Mouse (Mus musculus): ENCODE results near the gene Myo1c.
"Not testable (repeated sequence)": the region's sequence is repeated elsewhere in the genome, so short reads cannot be mapped to it uniquely, and the experiment has no call there.

The Myo1c gene

DNA sequence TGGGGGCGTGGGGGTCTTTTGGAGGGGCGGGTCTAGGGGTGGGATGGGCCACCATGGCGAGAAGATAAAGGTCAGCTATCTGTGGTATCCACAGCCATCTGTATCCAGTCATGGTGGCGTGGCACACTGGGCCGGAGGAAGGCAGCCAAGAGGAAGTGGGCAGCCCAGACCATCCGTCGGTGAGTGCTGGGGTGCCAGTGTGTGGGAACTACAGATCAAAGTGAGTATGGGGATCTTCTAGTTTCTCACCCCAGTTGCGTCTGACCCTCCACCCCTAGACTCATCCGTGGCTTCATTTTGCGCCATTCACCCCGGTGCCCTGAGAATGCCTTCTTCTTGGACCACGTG is 19.5 kb downstream of the Myo1c start:
- no peak for DNase-seq

DNA sequence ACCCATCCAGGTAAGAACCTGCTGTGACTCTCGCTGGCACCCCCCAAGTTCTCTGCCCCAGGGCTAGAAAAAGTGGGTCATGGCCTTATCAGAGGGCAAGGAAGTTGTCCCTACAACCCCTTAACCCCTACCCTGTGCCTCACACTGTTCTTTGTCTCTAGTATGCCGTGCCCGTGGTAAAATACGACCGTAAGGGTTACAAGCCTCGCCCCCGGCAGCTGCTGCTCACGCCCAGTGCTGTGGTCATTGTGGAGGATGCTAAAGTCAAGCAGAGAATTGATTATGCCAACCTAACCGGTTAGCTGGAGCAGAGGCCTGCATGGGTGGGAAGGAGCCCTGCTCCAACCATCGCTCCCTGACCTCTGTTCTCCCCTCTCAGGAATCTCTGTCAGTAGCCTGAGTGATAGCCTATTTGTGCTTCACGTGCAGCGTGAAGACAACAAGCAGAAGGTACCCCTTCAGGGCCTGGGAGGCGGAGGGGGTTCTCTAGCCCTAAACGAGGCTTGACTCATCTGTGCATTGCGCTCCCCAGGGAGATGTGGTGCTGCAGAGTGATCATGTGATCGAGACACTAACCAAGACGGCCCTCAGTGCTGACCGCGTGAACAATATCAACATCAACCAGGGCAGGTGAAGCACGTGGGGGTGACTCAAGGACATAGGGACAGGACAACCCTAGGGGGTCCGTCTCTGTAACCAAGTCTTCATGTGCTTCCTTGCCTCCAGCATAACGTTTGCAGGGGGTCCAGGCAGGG is 21.3 kb downstream of the Myo1c start:
- no peak for DNase-seq

DNA sequence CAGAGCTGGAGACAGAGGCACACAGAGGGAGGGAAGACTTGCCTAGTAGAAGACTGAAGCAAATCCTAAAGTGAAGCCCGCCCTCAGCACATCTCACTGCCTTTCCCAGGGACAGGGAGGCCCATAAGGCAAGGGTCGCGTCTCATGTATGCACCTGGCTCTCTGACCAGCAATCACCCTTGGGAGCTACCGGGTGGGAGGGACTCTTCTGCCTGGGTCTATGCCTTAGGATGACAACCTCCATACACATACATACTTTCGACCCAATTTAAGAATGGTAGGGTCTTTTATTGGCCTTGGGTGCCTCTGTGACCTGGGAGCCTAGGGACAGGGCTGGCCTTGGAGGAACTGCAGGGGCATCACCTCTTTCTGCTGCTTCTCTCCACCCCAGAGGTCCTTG is 23.1 kb downstream of the Myo1c start:
- DNase-seq, result no peak

DNA sequence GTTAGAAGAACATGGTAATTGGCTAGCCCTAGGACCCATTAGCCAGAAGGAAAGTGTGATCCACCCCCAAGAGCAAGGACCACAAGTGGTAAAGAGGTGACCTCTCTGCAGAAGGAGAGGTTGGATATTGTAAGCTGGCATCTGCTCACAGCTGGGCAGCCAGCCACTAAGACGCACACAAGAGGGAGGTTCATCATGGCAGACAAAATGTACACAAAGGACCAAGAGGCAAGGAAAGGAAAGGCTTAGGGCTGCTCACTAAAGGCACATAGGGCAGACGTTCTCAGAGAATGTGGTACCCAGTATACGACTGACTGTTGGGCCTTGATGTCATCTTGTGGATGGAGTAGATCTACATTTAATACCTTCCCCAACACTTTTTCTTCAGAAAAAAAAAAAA is 24.6 kb downstream of the Myo1c start:
- DNase-seq, result no peak

DNA sequence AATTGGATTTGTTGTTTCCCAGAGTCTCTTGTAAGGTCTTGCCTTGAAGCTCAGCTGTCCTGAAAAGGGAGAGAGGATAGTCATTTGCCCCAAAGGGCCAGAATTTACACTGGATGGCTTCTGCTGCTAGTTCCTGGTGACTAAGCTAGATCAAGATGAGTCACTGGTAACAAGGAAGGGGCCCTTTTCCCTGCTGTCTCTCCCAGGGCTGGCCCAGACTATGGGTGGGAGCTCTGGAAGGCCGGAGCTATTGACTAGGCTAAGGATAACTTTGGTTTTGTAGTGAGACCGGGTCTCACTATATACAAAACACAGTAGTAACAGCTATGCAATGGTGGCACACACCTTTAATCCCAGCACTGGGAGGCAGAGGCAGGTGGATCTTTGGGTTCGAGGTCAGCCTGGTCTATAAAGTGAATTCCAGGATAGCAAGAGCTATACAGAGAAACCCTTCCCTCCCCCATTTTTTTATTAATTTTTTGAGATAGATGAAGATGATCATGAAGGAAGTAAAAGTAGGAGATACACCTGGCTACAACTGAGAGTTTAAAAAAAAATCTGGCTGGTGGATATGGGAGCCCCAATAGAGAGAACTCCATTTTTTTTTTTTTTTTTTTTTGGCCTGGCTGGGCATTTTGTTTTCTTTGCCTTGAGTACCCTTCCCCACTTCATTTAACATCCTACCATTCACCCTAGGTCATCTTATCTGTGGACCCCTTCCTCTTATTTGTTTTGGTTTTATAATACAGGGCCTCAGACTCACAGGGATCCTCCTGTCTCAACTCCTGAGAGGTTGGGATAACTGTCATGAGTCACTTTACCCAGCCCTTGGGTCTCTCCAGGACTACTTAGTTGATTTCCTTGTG is 27.8 kb downstream of the Myo1c start:
- peak; percentile 33 for DNase-seq

DNA sequence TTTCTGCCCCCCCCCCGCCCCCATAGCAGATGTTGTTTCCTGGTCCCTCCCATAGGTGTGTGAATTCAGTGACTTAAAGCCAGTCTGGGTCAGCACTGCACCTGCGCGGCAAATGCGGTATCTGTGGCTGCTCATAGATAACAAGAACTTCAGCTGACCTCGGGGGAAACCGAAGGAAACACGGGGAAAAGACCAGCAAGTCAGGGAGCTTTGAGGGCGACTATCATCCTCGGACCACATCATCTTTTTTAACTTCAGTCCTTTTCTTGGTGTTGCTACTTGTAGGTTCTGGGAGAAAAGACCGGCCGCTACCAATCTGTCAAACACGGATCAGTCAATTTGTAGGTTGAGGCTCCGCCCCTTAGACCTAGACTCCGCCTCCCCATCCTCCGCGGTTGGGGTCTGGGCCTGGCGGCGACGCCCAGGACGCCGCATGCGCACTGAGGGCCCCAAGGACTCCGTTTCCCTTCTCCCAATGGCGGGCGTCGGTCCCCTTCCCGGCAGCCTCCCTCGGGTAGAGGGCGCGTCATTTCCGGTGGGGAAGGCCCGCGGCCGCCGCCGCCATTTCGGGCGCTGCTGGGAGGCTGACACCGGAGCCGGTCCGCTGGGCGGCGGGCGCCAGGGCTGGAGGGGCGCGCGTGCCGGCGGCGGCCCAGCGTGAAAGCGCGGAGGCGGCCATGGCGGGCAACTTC is 28.6 kb downstream of the Myo1c start, which contains the start of gene Crk:
Gene Crk (plus strand): TSS at position 513 of the 692 bp plus-strand sequence.
- peak; percentile 99 for DNase-seq

DNA sequence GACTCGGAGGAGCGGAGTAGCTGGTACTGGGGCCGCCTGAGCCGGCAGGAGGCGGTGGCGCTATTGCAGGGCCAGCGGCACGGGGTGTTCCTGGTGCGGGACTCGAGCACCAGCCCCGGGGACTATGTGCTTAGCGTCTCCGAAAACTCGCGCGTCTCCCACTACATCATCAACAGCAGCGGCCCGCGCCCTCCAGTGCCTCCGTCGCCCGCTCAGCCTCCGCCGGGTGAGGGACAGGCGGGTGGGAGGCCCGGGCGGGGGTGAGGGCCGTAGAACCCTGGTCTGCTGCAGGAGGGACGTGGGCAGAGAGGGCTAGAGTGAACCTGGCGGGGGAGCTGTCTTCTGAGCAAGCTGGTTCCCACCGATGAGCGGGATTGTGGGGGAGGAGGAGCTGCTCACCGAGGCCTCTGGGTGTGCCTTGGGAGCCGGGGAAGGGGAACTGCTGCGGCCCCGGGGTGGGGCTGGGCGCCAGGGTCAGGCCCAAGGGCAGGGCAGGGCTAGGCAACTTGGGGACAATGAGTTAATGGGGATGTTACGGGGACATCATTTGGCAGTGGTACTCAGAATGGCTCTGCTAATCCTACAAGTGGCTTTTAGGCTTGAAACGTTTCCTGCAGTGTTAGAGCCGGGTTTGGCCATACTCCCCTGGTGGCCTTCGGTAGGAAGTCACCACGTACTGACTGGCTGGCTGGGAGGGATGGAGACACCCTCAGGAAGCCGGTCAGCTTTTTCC is 29.3 kb downstream of the Myo1c start:
- peak; percentile 76 for DNase-seq

DNA sequence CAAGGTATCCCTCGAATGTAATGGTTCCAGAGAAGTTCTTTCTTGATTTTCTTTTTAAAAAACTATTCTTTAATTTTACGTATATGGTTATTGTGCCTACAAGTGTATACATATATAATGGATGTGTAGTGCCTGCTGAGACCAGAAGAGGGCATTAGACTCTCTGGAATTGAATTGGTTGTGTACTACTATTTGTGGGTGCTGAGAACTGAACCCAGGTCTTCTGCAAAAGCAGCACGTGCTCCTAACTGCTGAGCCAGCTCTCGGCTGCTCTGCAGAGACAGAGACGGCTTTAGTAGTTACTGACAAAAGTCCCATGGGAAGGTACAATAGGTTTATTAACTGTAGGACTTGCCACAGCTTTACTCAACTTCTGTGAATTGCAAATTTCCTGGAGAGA is 34.2 kb downstream of the Myo1c start:
- DNase-seq, result no peak

DNA sequence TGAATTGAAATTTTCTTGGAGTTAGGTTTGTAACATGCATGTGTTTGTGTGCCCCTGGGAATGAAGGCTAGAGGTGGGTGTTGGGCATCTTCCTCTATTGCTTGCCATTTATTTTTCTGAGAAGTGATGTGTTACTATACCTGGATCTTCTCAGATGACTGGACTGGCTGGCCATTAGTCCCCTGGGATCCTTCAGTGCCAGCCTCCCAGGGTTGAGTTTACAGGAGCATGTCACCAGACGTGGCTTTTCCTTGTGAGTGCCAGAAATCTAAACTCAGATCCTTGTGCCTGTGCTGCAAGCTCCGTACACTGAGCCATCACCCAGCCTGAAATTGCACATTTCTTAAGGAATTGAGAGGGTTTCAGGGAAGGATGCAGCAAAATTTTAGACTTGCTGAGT is 34.7 kb downstream of the Myo1c start:
- no peak for DNase-seq

DNA sequence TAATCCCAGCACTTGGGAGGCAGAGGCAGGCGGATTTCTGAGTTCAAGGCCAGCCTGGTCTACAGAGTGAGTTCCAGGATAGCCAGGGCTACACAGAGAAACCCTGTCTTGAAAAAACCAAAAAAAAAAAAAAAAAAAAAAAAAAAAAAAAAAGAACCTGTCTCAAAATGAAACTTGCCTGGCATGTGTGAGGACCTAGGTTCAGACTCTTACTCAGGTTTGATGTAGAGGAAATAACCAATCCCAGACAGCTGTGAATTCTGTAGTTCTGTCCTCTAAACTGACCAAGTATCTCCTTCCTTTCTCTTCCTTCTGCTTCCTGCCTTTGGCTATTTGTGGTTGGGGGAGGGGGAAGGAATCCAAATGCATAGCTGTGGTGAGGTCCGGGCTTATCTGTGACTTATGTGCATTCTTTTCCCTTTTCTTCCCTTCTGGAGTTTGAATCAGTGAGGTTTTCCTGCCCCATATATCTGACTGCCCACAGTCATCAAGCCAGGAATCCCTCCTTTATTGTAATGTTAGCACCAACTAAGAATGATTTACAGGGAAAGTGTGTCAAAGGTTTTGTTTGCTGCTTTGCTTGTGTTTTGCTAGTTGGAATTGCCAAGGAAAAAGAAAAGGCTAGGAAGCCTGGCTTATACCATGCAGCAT is 37.2 kb downstream of the Myo1c start:
- no peak for DNase-seq

DNA sequence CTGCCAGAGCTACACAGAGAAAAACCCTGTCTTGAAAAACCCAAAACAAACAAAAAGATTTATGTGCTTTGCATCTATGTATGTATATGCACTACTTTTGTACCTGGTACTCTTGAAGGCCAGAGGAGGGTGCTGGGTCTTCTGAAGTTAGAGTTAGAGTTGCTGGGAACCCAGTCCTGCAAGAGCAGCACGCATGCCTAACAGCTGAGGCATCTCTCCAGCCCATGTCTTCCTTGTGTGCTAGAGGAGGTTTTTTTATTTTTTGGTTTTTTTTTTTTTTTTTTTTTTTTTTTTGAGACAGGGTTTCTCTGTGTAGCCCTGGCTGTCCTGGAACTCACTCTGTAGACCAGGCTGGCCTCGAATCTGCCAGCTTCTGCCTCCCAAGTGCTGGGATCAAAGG is 37.8 kb downstream of the Myo1c start:
- DNase-seq, result no peak

DNA sequence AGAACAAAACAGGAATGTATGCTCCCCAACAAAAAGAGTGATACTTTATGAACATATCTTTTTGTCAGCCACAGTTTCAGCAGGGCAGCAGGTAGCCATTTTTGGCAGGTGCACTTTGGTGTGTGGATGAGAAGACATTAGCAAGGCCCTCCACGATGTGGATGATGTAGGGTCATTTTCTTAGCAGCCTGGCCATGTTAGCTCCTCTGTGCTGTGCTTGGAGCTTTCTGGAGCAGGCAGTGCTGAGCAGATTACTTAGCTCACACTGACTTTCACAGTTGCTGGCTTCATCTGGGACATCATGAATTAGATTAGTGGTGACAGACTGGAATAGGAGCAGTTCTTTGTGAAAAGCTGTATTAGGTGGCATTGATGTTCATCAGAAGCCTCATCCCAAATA is 39.7 kb downstream of the Myo1c start:
- DNase-seq, result no peak

DNA sequence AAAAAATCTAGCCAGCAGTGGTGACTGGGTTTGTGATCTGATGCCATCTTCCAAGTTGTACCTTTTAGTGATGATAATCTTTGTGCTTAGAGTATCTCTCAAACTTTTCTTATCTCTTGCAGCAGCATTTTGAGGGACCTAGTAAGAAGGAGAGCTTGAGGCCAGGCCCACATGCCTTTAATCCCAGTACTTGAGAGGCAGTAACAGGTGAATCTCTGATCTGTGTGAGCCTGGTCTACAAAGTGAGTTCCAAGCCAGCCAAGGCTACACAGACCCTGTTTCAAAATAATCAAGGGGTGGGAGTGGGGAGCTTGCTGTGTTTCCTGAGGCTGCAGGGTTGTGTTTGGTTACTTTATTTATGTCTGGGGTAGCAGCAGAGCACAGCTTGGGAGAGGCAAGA is 40.7 kb downstream of the Myo1c start:
- DNase-seq, result no peak

DNA sequence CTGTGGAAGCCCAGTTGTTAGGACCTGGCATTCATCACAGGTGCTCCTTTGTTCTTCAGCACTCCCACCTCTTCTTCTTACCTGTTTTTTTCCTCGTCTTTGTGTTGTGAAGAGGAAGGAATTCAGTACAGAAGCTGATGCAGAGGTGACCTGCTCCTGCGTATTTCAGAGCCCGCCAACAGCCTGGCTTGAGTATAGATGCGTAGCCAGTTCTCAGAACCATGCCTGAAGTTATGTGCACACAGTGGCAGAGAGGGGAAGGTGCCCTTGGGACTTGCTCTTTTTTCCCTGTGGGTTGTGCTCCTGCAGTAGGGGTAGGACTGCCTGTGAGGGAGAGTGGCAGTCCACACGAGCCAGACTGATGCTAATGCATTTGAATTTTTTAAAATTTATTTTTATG is 43.3 kb downstream of the Myo1c start:
- DNase-seq, result no peak

DNA sequence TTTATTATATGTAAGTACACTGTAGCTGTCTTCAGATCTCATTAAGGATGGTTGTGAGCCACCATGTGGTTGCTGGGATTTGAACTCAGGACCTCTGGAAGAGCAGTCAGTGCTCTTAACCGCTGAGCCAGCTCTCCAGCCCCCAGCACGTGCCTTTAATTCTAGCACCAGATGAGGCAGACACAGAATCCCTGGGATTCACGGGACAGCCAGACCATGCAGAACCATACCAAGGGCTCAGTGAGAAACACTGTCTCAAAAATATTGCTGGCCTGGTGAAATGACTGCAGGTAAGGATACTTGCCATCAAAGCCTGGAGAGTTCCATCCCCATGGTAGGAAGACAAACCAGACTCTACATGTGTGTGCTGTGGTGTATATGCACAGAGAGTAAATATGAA is 47.2 kb downstream of the Myo1c start:
- not testable (repeated sequence) for DNase-seq

DNA sequence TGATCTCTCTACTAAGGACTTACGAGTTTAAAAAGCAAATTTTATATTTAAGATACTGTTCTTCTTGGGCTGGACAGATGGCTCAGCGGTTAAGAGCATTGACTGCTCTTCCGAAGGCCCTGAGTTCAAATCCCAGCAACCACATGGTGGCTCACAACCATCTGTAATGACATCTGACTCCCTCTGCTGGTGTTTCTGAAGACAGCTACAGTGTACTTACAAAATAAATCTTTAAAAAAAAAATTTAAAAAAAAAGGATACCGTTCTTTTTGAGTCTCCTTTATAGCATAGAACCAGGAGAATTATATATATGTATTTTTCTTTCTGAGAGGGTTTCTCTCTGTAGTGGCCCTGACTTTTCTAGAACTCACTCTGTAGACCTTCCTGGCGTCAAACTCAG is 50.3 kb downstream of the Myo1c start:
- no peak for DNase-seq

DNA sequence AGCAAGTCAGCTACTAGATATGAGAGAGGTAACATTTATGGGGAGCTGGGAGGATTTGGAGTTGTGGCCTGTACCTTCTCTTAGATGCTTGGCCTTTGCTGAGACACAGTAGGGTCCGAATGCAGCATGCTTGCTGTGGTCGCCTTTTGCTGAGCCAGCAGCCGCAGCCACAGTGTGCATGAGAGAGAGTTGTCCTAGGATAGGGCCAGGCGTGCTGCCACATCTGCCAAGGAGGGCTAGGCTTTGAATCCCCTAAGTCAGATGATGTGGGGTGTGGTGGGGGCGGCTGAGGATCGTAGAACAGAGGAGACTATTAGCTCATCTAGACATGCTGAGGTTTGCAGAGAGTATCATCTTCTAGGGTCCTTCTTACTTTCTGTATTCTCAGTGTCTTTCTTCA is 52.5 kb downstream of the Myo1c start:
- DNase-seq, result no peak

DNA sequence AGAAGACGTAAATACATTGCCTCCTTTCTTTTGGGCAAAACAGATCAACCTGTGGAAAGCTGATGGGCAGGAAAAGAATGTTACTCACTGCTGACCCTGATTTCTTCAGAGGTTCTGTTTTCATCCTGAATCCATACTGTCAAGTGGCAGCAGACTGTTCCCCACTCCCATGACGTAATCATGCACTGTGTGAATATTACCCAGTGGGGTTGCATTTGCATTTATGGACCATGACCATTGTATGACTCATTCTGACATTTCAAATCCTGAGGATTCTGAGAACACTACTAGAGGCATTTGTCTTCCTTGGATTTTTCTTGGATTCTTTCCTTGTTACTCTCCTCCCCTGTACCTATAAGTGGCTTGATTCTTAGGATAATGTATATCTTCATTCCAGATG is 53.4 kb downstream of the Myo1c start:
- DNase-seq, result no peak

DNA sequence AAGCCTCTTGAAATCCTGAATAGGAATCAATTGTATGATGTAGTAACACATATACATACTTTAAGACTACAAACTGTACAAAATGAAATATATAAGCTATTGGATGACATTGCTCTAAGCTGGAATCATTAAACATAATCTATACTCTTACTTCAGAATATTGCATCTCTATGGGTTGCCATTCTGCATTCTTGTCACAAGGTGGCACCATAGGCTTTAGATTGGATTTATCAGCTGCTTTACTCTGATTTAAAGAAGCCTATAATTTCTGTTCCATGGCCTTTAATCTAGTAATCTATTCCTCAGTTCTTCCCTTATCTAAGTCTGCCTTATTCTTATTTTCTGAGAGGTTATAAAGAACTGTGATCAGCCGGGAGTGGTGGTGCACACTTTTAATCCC is 63.6 kb downstream of the Myo1c start:
- no peak for DNase-seq

DNA sequence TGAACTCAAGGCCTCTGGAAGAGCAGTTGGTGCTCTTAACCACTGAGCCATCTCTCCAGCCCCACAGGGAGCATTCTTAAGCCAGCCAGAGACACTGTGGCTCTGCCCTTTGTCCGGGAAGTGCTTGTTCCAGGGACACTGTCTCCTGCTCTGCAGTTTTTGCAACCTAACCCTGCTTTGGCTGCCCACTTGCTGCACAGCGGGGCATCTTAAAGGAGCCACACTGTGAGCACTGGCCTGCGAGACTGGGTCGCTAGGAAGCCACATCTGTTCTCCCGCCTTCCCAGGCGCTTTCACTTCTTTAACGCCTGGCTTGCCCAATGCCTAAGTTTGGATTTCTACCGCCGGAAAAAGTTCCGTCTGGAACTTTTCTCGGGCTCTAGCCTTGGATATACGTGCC is 65.3 kb downstream of the Myo1c start:
- no peak for DNase-seq

DNA sequence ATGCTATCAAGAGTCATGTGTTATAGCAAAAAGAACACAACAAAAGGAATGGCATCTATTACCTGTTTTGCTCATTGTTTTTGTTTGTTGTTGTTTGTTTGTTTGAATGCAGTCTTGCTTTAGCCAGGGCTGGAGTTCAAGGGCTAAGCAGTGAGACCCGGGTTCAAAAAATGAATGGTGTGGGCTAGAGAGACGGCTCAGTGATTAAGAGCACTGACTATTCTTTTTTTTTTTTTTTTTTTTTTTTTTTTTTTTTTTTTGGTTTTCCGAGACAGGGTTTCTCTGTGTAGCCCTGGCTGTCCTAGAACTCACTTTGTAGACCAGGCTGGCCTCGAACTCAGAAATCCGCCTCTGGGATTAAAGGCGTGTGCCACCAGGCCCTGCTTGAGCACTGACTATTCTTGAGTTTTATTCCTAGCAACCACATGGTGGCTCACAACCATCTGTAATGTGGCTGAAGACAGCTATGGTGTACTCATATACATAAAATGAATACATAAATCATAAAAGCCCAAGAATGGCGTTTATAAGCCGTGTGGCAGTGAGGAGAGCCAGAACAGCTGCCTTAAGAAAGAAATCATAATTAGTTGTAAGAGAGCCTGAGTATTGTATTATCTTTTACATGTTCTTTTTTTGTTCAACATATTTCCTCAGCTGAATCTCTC is 66.5 kb downstream of the Myo1c start:
- DNase-seq, result no peak

DNA sequence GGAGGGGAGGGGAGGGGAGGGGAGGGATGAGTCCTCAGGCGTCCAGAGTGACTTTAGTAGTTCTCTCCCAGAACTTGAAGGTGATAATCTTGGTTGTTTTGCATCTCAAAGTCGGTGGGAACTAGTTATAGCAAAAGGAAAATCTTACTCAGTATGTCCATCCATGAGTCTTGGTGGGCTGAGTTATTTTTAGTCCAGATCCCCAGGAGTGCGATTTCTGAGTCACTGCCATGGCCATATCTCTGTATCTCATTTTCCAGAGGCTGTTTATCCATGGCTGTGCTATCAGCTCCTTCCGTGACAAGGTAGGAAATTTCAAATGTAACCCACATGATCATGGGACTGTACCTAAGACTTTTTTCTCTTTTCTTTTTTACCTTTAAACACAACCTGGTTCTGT is 72.0 kb downstream of the Myo1c start:
- DNase-seq, result no peak
